Mouse (Mus musculus) hindbrain, embryonic 14.5 days (tissue): ENCODE measurements at regions not wholly inside any gene's neighbourhood (a gene's known extent, or its start where the extent isn't known, plus 50 kb on each side); places are given as distances from the start of the nearest gene placed in this dataset.

Source experiments
- ATAC-seq: fragments of 200-750 bp; cut with Nextera tagmentation; 2 replicates; pipeline ENCODE4 v1.8.0; 2017; ENCODE audit warnings: moderate number of reproducible peaks, mild to moderate bottlenecking, moderate TSS enrichment, moderate library complexity; ENCODE audit not compliant: low FRiP score
- DNase-seq: peaks from one replicate; pipeline ENCODE4 v3.0.0-alpha.2; 2015; ENCODE audit warnings: low spot score
- H3K27ac ChIP-seq: fragments of 300-500 bp; sonication (generic); 2 replicates; pipeline ENCODE4 v1.5.1; 2014; ENCODE audit warnings: mild to moderate bottlenecking, moderate library complexity
- H3K27me3 ChIP-seq: fragments of 300-500 bp; sonication (generic); 2 replicates; pipeline ENCODE4 v1.6.1; 2014; ENCODE audit warnings: mild to moderate bottlenecking, low read length, mixed read lengths; ENCODE audit not compliant: control insufficient read depth, insufficient read depth
- H3K36me3 ChIP-seq: fragments of 300-500 bp; sonication (generic); replicated peaks from 2 replicates; pipeline ENCODE4 v1.6.1; 2014; ENCODE audit not compliant: control insufficient read depth, insufficient read depth
- H3K4me1 ChIP-seq: fragments of 300-500 bp; sonication (generic); replicated peaks from 2 replicates; pipeline ENCODE4 v1.6.1; 2014; ENCODE audit warnings: antibody characterized with exemption, low read length, mixed read lengths; ENCODE audit not compliant: control insufficient read depth, insufficient read depth
- H3K4me2 ChIP-seq: fragments of 300-500 bp; sonication (generic); replicated peaks from 2 replicates; pipeline ENCODE4 v1.6.1; 2014; ENCODE audit warnings: mild to moderate bottlenecking, moderate library complexity
- H3K4me3 ChIP-seq: fragments of 300-500 bp; sonication (generic); replicated peaks from 2 replicates; pipeline ENCODE4 v1.5.1; 2014; ENCODE audit warnings: mild to moderate bottlenecking, low read length
- H3K9ac ChIP-seq: fragments of 300-500 bp; sonication (generic); 2 replicates; pipeline ENCODE4 v1.6.1; 2014
- H3K9me3 ChIP-seq: fragments of 300-500 bp; sonication (generic); 2 replicates; pipeline ENCODE4 v1.6.1; 2016; ENCODE audit warnings: low read length; ENCODE audit not compliant: control insufficient read depth
- WGBS: fragments of 180-500 bp; shearing (Covaris S2); extraction: QIAGEN DNeasy Blood & Tissue Kit; methylation state at CpG from one replicate; pipeline ENCODE4 v1.1.7; 2014; 5-methylcytosine and 5-hydroxymethylcytosine counted together

GRCm38 (mm10) chr16:53071887-53072682 lies 618.2 kb upstream of the Alcam start:
- H3K9ac ChIP-seq = no peak overlapping the region
- H3K4me2 ChIP-seq = no peak overlapping the region
- H3K4me1 ChIP-seq = no peaks in the 10 kb centered on the region
- ATAC-seq = no peak
- H3K9me3 ChIP-seq = no peaks in the 10 kb centered on the region
- no peak overlapping the region for H3K27ac ChIP-seq
- 79% methylated on average over 9 of the region's 9 CpGs for WGBS
- H3K27me3 ChIP-seq = no peaks in the 10 kb centered on the region
- H3K4me3 ChIP-seq = no peak overlapping the region
- DNase-seq = no peak
- H3K36me3 ChIP-seq = no peaks in the 10 kb centered on the region

- Histone ChIP-seq H3K27me3 (no peaks in the 10 kb centered on the region), H3K36me3 (no peaks in the 10 kb centered on the region), H3K9ac (no peak overlapping the region), H3K9me3 (no peaks in the 10 kb centered on the region), H3K4me1 (no peaks in the 10 kb centered on the region), H3K4me2 (no peak overlapping the region), H3K27ac (no peak overlapping the region), H3K4me3 (no peak overlapping the region)
- no peak for ATAC-seq
- no peak for DNase-seq
- WGBS = 88% methylated on average over 3 of the region's 3 CpGs
These were observed 610.3 kb upstream of the Alcam start for GRCm38 (mm10) chr16:53064151-53064550.

GRCm38 (mm10) chr16:53063061-53063460 lies 609.2 kb upstream of the Alcam start:
- no peak overlapping the region for H3K9ac ChIP-seq
- H3K9me3 ChIP-seq = no peaks in the 10 kb centered on the region
- WGBS = 74% methylated on average over 5 of the region's 5 CpGs
- no peak overlapping the region for H3K4me3 ChIP-seq
- DNase-seq = no peak
- no peak for ATAC-seq
- no peaks in the 10 kb centered on the region for H3K36me3 ChIP-seq
- no peaks in the 10 kb centered on the region for H3K27me3 ChIP-seq
- H3K4me2 ChIP-seq = no peak overlapping the region
- no peak overlapping the region for H3K27ac ChIP-seq
- H3K4me1 ChIP-seq = no peaks in the 10 kb centered on the region

GRCm38 (mm10) chr16:53026056-53026455 lies 572.2 kb upstream of the Alcam start:
- no peaks in the 10 kb centered on the region for H3K4me1 ChIP-seq
- H3K9ac ChIP-seq = no peak overlapping the region
- WGBS = 36% methylated on average over 1 of the region's 1 CpGs
- DNase-seq (no peak), ATAC-seq (no peak)
- no peak overlapping the region for H3K27ac ChIP-seq
- H3K27me3 ChIP-seq = no peaks in the 10 kb centered on the region
- no peak overlapping the region for H3K4me3 ChIP-seq
- H3K36me3 ChIP-seq = no peaks in the 10 kb centered on the region
- no peaks in the 10 kb centered on the region for H3K9me3 ChIP-seq
- H3K4me2 ChIP-seq = no peak overlapping the region

- H3K27me3 ChIP-seq = no peaks in the 10 kb centered on the region
- no peak overlapping the region for H3K9ac ChIP-seq
- 56% methylated on average over 1 of the region's 1 CpGs for WGBS
- no peak overlapping the region for H3K27ac ChIP-seq
- H3K4me2 ChIP-seq = no peak overlapping the region
- H3K9me3 ChIP-seq = no peaks in the 10 kb centered on the region
- ATAC-seq (no peak), DNase-seq (no peak)
- no peaks in the 10 kb centered on the region for H3K36me3 ChIP-seq
- no peaks in the 10 kb centered on the region for H3K4me1 ChIP-seq
- H3K4me3 ChIP-seq = no peak overlapping the region
These were observed 558.0 kb upstream of the Alcam start for GRCm38 (mm10) chr16:53011847-53012246.

- no peak overlapping the region for H3K4me3 ChIP-seq
- 83% methylated on average over 1 of the region's 1 CpGs for WGBS
- DNase-seq (no peak), ATAC-seq (no peak)
- H3K27me3 ChIP-seq = no peaks in the 10 kb centered on the region
- no peaks in the 10 kb centered on the region for H3K9me3 ChIP-seq
- H3K4me1 ChIP-seq = no peaks in the 10 kb centered on the region
- no peak overlapping the region for H3K9ac ChIP-seq
- H3K27ac ChIP-seq = no peak overlapping the region
- no peak overlapping the region for H3K4me2 ChIP-seq
- H3K36me3 ChIP-seq = no peaks in the 10 kb centered on the region
These were observed 535.1 kb upstream of the Alcam start for GRCm38 (mm10) chr16:52988852-52989397.

- Histone ChIP-seq H3K27me3 (no peaks in the 10 kb centered on the region), H3K9me3 (no peaks in the 10 kb centered on the region), H3K4me2 (no peak overlapping the region), H3K36me3 (no peaks in the 10 kb centered on the region), H3K4me1 (no peaks in the 10 kb centered on the region), H3K27ac (no peak overlapping the region), H3K9ac (no peak overlapping the region), H3K4me3 (no peak overlapping the region)
- DNase-seq = no peak
- ATAC-seq = no peak
- WGBS = 33% methylated on average over 1 of the region's 1 CpGs
These were observed 530.5 kb upstream of the Alcam start for GRCm38 (mm10) chr16:52984336-52984735.

- H3K4me1 ChIP-seq = no peaks in the 10 kb centered on the region
- ATAC-seq (no peak), DNase-seq (no peak)
- no peak overlapping the region for H3K27ac ChIP-seq
- 86% methylated on average over 2 of the region's 2 CpGs for WGBS
- H3K27me3 ChIP-seq = no peaks in the 10 kb centered on the region
- no peak overlapping the region for H3K4me3 ChIP-seq
- H3K9me3 ChIP-seq = no peaks in the 10 kb centered on the region
- H3K4me2 ChIP-seq = no peak overlapping the region
- no peaks in the 10 kb centered on the region for H3K36me3 ChIP-seq
- H3K9ac ChIP-seq = no peak overlapping the region
These were observed 527.1 kb upstream of the Alcam start for GRCm38 (mm10) chr16:52980995-52981394.

- Histone ChIP-seq H3K9me3 (no peaks in the 10 kb centered on the region), H3K4me3 (no peak overlapping the region), H3K9ac (no peak overlapping the region), H3K27ac (no peak overlapping the region), H3K27me3 (no peaks in the 10 kb centered on the region), H3K36me3 (no peaks in the 10 kb centered on the region), H3K4me1 (no peaks in the 10 kb centered on the region), H3K4me2 (no peak overlapping the region)
- ATAC-seq = no peak
- 97% methylated on average over 2 of the region's 2 CpGs for WGBS
- DNase-seq = no peak
These were observed 518.9 kb upstream of the Alcam start for GRCm38 (mm10) chr16:52972811-52973210.
